Mouse (Mus musculus): Measurements from ENCODE around the gene Hpd.

The Hpd gene

GRCm38 (mm10) chr5:123135471-123136360, 46.8 kb downstream of the Hpd start:
- no peak for DNase-seq (ENCODE audit: low spot score in 2 of 2)

- DNase-seq (ENCODE audit: low spot score in 2 of 2) = no peak
Observed at GRCm38 (mm10) chr5:123134875-123135382, 47.6 kb downstream of the Hpd start.

GRCm38 (mm10) chr5:123134186-123134874, 48.2 kb downstream of the Hpd start:
- DNase-seq (ENCODE audit: low spot score in 2 of 2) = no peak

GRCm38 (mm10) chr5:123133784-123134143, 48.8 kb downstream of the Hpd start:
- DNase-seq (ENCODE audit: low spot score in 2 of 2) = no peak

GRCm38 (mm10) chr5:123133083-123133783, 49.3 kb downstream of the Hpd start:
- peak in 1 of 2 experiments; percentile 87 for DNase-seq (ENCODE audit: low spot score in 2 of 2)

GRCm38 (mm10) chr5:123132308-123133071, 50.0 kb downstream of the Hpd start, which contains the start of gene Rhof:
Gene Rhof, minus strand, starts transcription at chr5:123132692.
- DNase-seq (ENCODE audit: low spot score in 2 of 2) = peak; percentile 80 to 88

GRCm38 (mm10) chr5:123130814-123131148, 51.7 kb downstream of the Hpd start:
- no peak for DNase-seq (ENCODE audit: low spot score in 2 of 2)

- no peak for DNase-seq (ENCODE audit: low spot score in 2 of 2)
Observed at GRCm38 (mm10) chr5:123130030-123130813, 52.3 kb downstream of the Hpd start.

- no peak for DNase-seq (ENCODE audit: low spot score in 2 of 2)
Observed at GRCm38 (mm10) chr5:123129170-123129757, 53.3 kb downstream of the Hpd start.

GRCm38 (mm10) chr5:123128426-123129169, 53.9 kb downstream of the Hpd start:
- no peak for DNase-seq (ENCODE audit: low spot score in 2 of 2)

- DNase-seq (ENCODE audit: low spot score in 2 of 2) = no peak
Observed at GRCm38 (mm10) chr5:123127031-123127430, 55.5 kb downstream of the Hpd start.

GRCm38 (mm10) chr5:123125638-123126406, 56.7 kb downstream of the Hpd start:
- DNase-seq (ENCODE audit: low spot score in 2 of 2) = no peak

- DNase-seq (ENCODE audit: low spot score in 2 of 2) = no peak
Observed at GRCm38 (mm10) chr5:123125105-123125504, 57.4 kb downstream of the Hpd start.

- no peak for DNase-seq (ENCODE audit: low spot score in 2 of 2)
Observed at GRCm38 (mm10) chr5:123122181-123122580, 60.3 kb downstream of the Hpd start.
